18 mouse cellular contexts compared by ENCODE assay signal in genomic region chr13:60429148-60429547, GRCm38 (mm10).
DNase-seq lines count a peak whose midpoint lies in the region; TF ChIP-seq lines count a peak whose summit lies in the region.
"Had no signal": no experiment of that assay in that cellular context is flagged by ENCODE, and none has a peak within 500 bp of the region (broad histone marks: within the 10 kb centered on the region; RNA-seq: fewer than 3 reads in every experiment).

No protein-coding gene starts in this region.

- peak; percentile 41 to 49 for DNase-seq in adrenal gland, postnatal 36 days
- DNase-seq in adrenal gland, adult 8-10 months, result no peak
- DNase-seq in layer of hippocampus, adult 2 months (ENCODE audit: low spot score in 2 of 2), result no peak
- DNase-seq in layer of hippocampus, postnatal 14 days (ENCODE audit: low spot score in 2 of 2), result no peak
- DNase-seq in 416B (ENCODE audit: low read depth), result peak; percentile 29
- DNase-seq in ZHBTc4 (ENCODE audit: low read depth, low spot score), result peak; percentile 64
- DNase-seq in spleen, adult 12 weeks (ENCODE audit: low spot score), result no peak
- DNase-seq in cerebellum, adult 11-12 months, result no peak
- DNase-seq: cerebellum, postnatal 14 days; gastrocnemius, postnatal 14 days; right cerebral cortex, adult 18-20 months had no signal

- peak; percentile 35 for TF ChIP-seq CTCF in layer of hippocampus, adult 2 months (conservative IDR thresholded peaks at IDR 0.05)

- no peak overlapping the region for H3K27ac ChIP-seq in layer of hippocampus, adult 2 months
- H3K27ac ChIP-seq: embryonic facial prominence, embryonic 12.5 days; forebrain, embryonic 15.5 days; heart, embryonic 15.5 days; limb, embryonic 13.5 days; midbrain, embryonic 15.5 days; neural tube, embryonic 13.5 days had no signal

- H3K4me3 ChIP-seq in layer of hippocampus, adult 2 months, result no peak overlapping the region
- H3K4me3 ChIP-seq: embryonic facial prominence, embryonic 12.5 days; forebrain, embryonic 15.5 days; heart, embryonic 15.5 days; kidney, embryonic 15.5 days; limb, embryonic 13.5 days; midbrain, embryonic 15.5 days; neural tube, embryonic 13.5 days had no signal

Comparison
In these comparisons a context has a peak if more than half of its experiments do, and no peak if none do; other contexts are left out.
1. DNase-seq: peak in adrenal gland, postnatal 36 days (2 of 2), 416B (single experiment) and ZHBTc4 (single experiment); none in adrenal gland, adult 8-10 months (single experiment), layer of hippocampus, adult 2 months (0 of 2), layer of hippocampus, postnatal 14 days (0 of 2), spleen, adult 12 weeks (single experiment) and cerebellum, adult 11-12 months (single experiment).